Mouse (Mus musculus): Measurements from ENCODE around the gene Pola2. TPM values are rescaled to one million over a fixed set of nuclear protein-coding genes. Genes with fewer than 3 reads are reported as not detected.

Gene Pola2
- polyA plus RNA-seq, 1 experiment from 2014 or later = 31.9 TPM

DNA sequence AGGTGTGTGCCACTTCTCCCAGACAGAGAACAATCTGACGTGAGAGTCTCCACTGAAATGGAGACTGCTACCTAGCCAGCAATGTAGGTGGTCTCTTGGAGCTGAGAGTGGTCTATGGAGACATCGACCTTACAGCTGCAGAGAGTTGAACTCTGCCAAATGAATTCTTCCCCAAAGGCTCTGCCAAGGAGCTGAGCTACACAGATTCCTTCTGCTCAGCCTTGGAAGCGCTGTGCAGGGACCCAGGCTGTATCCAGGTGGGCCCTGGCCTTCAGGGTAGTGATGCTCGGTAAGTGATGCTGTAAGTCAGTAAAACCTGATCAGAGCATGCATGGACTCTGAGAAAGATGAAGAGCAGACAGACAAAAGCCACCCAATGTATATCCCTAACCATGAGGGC, 11.1 kb upstream of the Pola2 start:
- no peaks in the 10 kb centered on the region for H3K27me3 ChIP-seq (replicated peaks; ENCODE audit: control insufficient read depth, insufficient read depth, low read length)
- WGBS = 41% methylated on average over 4 of the region's 4 CpGs
- no peaks in the 10 kb centered on the region for H3K36me3 ChIP-seq (ENCODE audit: control insufficient read depth, insufficient read depth)
- no peaks in the 10 kb centered on the region for H3K9me3 ChIP-seq (ENCODE audit: control insufficient read depth, low read length)
- peak overlapping the region; percentile 17; the same call in 1 of the 2 replicates for H3K27ac ChIP-seq (ENCODE audit: low read length)
- peaks cover 2% of the 10 kb centered on the region; the same call in 1 of the 2 replicates for H3K4me1 ChIP-seq (replicated peaks; ENCODE audit: control insufficient read depth, insufficient read depth, low read length)
- H3K9ac ChIP-seq (replicated peaks; ENCODE audit: low read depth, low read length) = no peak overlapping the region
- peak; percentile 80 for ATAC-seq
- H3K4me3 ChIP-seq (replicated peaks; ENCODE audit: low read length) = no peak overlapping the region
- H3K4me2 ChIP-seq (ENCODE audit: low read length) = no peak overlapping the region

DNA sequence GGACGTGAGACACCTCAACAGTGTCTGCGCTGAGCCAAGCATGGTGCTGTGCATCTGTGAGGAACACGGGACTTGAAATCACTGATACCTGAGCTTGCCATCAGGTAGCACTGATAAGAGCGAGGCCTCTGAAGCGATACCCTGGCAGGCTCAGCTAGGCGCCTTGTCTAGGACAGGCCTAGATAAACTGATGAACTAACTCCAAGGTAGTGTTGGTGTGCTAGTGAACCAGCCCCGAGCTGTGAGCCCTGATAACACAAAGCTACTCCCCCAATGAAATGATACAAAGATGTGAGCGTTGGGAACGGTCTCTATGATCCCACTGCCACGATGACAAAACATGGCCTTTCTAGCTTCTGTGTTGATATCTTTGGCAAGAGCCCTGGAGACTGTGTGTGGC, 3.7 kb upstream of the Pola2 start:
- ATAC-seq = no peak
- Histone ChIP-seq H3K4me3 (replicated peaks; ENCODE audit: low read length) (no peak overlapping the region), H3K4me2 (ENCODE audit: low read length) (no peak overlapping the region), H3K4me1 (replicated peaks; ENCODE audit: control insufficient read depth, insufficient read depth, low read length) (peaks cover 18% of the 10 kb centered on the region), H3K9ac (replicated peaks; ENCODE audit: low read depth, low read length) (no peak overlapping the region), H3K36me3 (ENCODE audit: control insufficient read depth, insufficient read depth) (no peaks in the 10 kb centered on the region), H3K27me3 (replicated peaks; ENCODE audit: control insufficient read depth, insufficient read depth, low read length) (no peaks in the 10 kb centered on the region), H3K27ac (ENCODE audit: low read length) (no peak overlapping the region), H3K9me3 (ENCODE audit: control insufficient read depth, low read length) (no peaks in the 10 kb centered on the region)
- 88% methylated on average over 10 of the region's 10 CpGs for WGBS

DNA sequence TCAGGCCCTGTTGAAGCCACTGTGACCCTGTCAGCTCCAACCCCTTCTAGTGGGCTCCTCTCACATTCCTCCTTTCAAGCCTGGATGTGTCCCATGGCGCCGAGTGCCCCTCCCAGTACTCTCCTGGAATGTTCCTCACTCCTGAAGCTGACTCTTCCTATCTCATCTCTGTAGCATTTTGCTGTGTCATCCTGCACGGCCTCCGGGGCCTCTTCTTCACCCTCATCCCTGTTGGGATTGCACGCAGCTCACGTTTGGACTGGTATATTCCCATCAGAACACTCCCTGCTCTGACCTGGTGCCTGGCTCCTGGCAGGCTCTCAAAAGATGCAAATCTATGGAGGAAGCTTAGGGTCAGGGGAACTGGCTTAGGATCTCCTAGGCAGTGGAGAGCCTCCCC, 2.8 kb upstream of the Pola2 start:
- Histone ChIP-seq H3K4me3 (replicated peaks; ENCODE audit: low read length) (no peak overlapping the region), H3K4me1 (replicated peaks; ENCODE audit: control insufficient read depth, insufficient read depth, low read length) (peaks cover 22% of the 10 kb centered on the region), H3K36me3 (ENCODE audit: control insufficient read depth, insufficient read depth) (no peaks in the 10 kb centered on the region), H3K9me3 (ENCODE audit: control insufficient read depth, low read length) (no peaks in the 10 kb centered on the region), H3K27ac (ENCODE audit: low read length) (no peak overlapping the region), H3K27me3 (replicated peaks; ENCODE audit: control insufficient read depth, insufficient read depth, low read length) (no peaks in the 10 kb centered on the region), H3K4me2 (ENCODE audit: low read length) (no peak overlapping the region), H3K9ac (replicated peaks; ENCODE audit: low read depth, low read length) (no peak overlapping the region)
- 76% methylated on average over 6 of the region's 6 CpGs for WGBS
- ATAC-seq = no peak

DNA sequence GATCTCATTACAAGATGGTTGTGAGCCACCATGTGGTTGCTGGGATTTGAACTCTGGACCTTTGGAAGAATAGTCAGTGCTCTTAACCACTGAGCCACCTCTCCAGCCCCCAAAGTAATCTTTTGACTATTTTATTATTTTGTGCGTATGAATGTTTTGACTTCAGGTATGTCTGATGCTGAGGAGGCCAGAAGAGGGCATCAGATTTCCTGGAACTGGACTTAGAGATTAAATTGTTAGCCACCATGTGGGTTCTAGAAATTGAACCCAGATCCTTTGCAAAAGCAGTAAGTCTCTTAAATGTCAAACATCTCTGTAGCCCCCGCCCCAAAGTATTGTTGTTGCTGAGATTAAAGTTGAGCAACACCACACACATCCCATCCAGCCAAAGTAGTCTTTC, 1.9 kb upstream of the Pola2 start:
- no peak overlapping the region for H3K4me2 ChIP-seq (ENCODE audit: low read length)
- H3K4me3 ChIP-seq (replicated peaks; ENCODE audit: low read length) = no peak overlapping the region
- H3K9me3 ChIP-seq (ENCODE audit: control insufficient read depth, low read length) = no peaks in the 10 kb centered on the region
- 93% methylated on average over 2 of the region's 2 CpGs for WGBS
- H3K36me3 ChIP-seq (ENCODE audit: control insufficient read depth, insufficient read depth) = no peaks in the 10 kb centered on the region
- H3K27ac ChIP-seq (ENCODE audit: low read length) = no peak overlapping the region
- H3K4me1 ChIP-seq (replicated peaks; ENCODE audit: control insufficient read depth, insufficient read depth, low read length) = peaks cover 22% of the 10 kb centered on the region
- H3K9ac ChIP-seq (replicated peaks; ENCODE audit: low read depth, low read length) = no peak overlapping the region
- no peaks in the 10 kb centered on the region for H3K27me3 ChIP-seq (replicated peaks; ENCODE audit: control insufficient read depth, insufficient read depth, low read length)
- no peak for ATAC-seq

DNA sequence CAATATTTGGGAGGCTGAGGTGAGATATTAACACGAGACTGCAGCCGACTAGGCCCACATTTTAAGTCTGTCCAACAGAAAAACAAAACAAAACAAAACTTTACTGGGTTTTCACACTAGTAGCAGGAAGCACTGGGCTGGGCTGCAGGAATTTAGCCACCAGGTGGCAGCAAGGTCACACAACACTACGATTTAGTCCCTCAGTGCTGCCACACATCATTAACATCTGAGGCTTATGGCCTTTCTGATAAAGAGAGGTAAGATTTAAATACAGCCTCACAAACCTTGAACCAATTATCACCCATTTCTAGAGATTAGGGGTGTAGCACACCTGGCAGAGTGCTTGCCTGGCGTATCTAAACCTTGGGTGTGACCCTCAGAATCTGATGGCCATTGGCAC, 1.3 kb upstream of the Pola2 start:
- no peaks in the 10 kb centered on the region for H3K27me3 ChIP-seq (replicated peaks; ENCODE audit: control insufficient read depth, insufficient read depth, low read length)
- no peak for ATAC-seq
- H3K9ac ChIP-seq (replicated peaks; ENCODE audit: low read depth, low read length) = no peak overlapping the region
- H3K4me3 ChIP-seq (replicated peaks; ENCODE audit: low read length) = no peak overlapping the region
- no peaks in the 10 kb centered on the region for H3K36me3 ChIP-seq (ENCODE audit: control insufficient read depth, insufficient read depth)
- no peaks in the 10 kb centered on the region for H3K9me3 ChIP-seq (ENCODE audit: control insufficient read depth, low read length)
- WGBS = 11% methylated on average over 4 of the region's 4 CpGs
- peaks cover 22% of the 10 kb centered on the region for H3K4me1 ChIP-seq (replicated peaks; ENCODE audit: control insufficient read depth, insufficient read depth, low read length)
- H3K27ac ChIP-seq (ENCODE audit: low read length) = no peak overlapping the region
- H3K4me2 ChIP-seq (ENCODE audit: low read length) = no peak overlapping the region

DNA sequence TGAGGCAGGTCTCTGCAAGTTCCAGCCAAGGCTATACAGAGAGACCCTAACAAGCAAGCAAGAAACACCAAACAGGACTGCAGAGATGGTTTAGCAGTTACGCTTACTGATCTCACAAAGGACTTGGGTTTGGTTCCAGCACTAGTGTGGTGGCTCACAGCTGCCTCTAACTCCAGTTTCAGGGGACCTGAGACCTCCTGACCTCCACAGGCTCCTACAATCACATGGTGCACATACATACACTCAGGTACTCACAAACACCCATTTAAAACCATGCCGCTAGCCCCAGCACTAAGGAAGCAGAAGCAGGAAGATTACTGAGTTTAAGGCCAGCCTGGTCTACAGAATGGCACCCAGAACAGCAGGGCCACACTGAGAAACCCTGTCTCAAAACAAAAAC, 802 bp upstream of the Pola2 start:
- peaks cover 22% of the 10 kb centered on the region for H3K4me1 ChIP-seq (replicated peaks; ENCODE audit: control insufficient read depth, insufficient read depth, low read length)
- peak overlapping the region; percentile 78 for H3K4me3 ChIP-seq (replicated peaks; ENCODE audit: low read length)
- peak overlapping the region; percentile 99 for H3K4me2 ChIP-seq (ENCODE audit: low read length)
- H3K36me3 ChIP-seq (ENCODE audit: control insufficient read depth, insufficient read depth) = no peaks in the 10 kb centered on the region
- 86% methylated on average over 2 of the region's 2 CpGs for WGBS
- ATAC-seq = no peak
- H3K9me3 ChIP-seq (ENCODE audit: control insufficient read depth, low read length) = no peaks in the 10 kb centered on the region
- H3K9ac ChIP-seq (replicated peaks; ENCODE audit: low read depth, low read length) = no peak overlapping the region
- H3K27me3 ChIP-seq (replicated peaks; ENCODE audit: control insufficient read depth, insufficient read depth, low read length) = no peaks in the 10 kb centered on the region
- H3K27ac ChIP-seq (ENCODE audit: low read length) = no peak overlapping the region

DNA sequence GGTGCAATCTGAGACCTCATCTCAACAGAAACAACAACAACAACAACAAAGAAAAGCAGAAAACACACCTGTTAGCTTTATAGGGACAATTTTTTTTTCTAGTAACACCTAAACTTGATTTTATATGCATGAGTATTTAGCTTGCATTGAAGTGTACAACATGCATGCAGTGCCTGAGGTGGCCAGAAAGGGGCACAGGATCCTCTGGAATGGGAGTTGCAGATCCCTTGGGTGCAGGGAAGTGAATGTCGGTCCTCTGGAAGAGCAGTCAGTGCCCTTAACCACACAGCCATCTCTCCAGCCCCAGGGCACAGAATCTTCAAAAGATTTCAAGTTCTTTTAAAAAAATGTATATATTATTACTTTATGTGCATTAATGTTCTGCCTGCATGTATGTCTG, 1.4 kb downstream of the Pola2 start:
- Histone ChIP-seq H3K36me3 (ENCODE audit: control insufficient read depth, insufficient read depth) (no peaks in the 10 kb centered on the region), H3K4me1 (replicated peaks; ENCODE audit: control insufficient read depth, insufficient read depth, low read length) (peaks cover 22% of the 10 kb centered on the region), H3K27me3 (replicated peaks; ENCODE audit: control insufficient read depth, insufficient read depth, low read length) (no peaks in the 10 kb centered on the region), H3K4me2 (ENCODE audit: low read length) (peak overlapping the region; percentile 99), H3K27ac (ENCODE audit: low read length) (no peak overlapping the region), H3K9ac (replicated peaks; ENCODE audit: low read depth, low read length) (no peak overlapping the region), H3K4me3 (replicated peaks; ENCODE audit: low read length) (no peak overlapping the region), H3K9me3 (ENCODE audit: control insufficient read depth, low read length) (no peaks in the 10 kb centered on the region)
- no peak for ATAC-seq
- WGBS = 23% methylated on average over 1 of the region's 1 CpGs

DNA sequence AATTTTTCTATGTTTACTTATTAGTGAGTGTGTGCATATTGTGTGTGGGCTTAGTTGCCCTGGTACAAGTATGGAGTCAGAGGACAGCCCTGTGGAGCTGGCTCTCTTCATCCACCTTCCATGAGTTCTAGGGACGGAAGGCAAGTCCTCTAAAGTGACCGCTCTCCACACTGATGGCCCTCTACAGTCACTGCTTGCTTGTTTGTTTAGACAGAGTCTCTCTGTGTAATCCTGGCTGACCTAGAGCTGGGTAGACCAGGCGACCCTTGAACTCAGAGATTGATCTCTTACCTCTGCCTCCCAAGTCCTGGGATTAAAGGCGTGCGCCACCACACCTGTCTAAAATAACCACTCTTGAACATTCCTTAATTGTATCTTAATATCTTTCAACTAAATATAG, 6.6 kb downstream of the Pola2 start:
- Histone ChIP-seq H3K27me3 (replicated peaks; ENCODE audit: control insufficient read depth, insufficient read depth, low read length) (no peaks in the 10 kb centered on the region), H3K9ac (replicated peaks; ENCODE audit: low read depth, low read length) (no peak overlapping the region), H3K4me2 (ENCODE audit: low read length) (no peak overlapping the region), H3K4me1 (replicated peaks; ENCODE audit: control insufficient read depth, insufficient read depth, low read length) (peaks cover under 1% of the 10 kb centered on the region), H3K4me3 (replicated peaks; ENCODE audit: low read length) (no peak overlapping the region), H3K9me3 (ENCODE audit: control insufficient read depth, low read length) (no peaks in the 10 kb centered on the region), H3K36me3 (ENCODE audit: control insufficient read depth, insufficient read depth) (peaks cover 2% of the 10 kb centered on the region; the same call in 1 of the 2 replicates), H3K27ac (ENCODE audit: low read length) (no peak overlapping the region)
- WGBS = 94% methylated on average over 5 of the region's 5 CpGs
- no peak for ATAC-seq

DNA sequence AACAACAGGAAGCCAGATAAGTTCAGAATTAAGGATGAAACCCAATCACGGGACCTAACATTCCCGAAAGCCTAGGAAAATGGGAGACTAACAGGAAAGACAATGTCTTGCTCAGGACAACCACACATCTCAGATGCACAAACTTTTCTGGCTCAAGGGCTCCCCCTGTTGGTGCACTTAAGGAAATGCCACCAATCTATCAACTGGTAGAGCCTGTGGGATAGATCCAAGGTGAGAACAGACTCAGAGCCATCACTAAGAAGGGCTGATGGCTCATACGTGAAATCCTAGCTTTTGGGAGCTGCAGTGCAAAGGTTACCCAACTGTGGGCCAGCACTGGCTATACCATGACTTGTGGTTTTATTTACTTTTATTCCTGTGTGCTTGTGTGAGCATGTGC, 7.3 kb downstream of the Pola2 start:
- H3K27ac ChIP-seq (ENCODE audit: low read length) = no peak overlapping the region
- no peaks in the 10 kb centered on the region for H3K4me1 ChIP-seq (replicated peaks; ENCODE audit: control insufficient read depth, insufficient read depth, low read length)
- no peaks in the 10 kb centered on the region for H3K9me3 ChIP-seq (ENCODE audit: control insufficient read depth, low read length)
- H3K4me3 ChIP-seq (replicated peaks; ENCODE audit: low read length) = no peak overlapping the region
- WGBS = 10% methylated on average over 3 of the region's 3 CpGs
- no peak overlapping the region for H3K4me2 ChIP-seq (ENCODE audit: low read length)
- peaks cover 2% of the 10 kb centered on the region; the same call in 1 of the 2 replicates for H3K36me3 ChIP-seq (ENCODE audit: control insufficient read depth, insufficient read depth)
- no peak overlapping the region for H3K9ac ChIP-seq (replicated peaks; ENCODE audit: low read depth, low read length)
- peak; percentile 57; the same call in 1 of the 2 replicates for ATAC-seq
- no peaks in the 10 kb centered on the region for H3K27me3 ChIP-seq (replicated peaks; ENCODE audit: control insufficient read depth, insufficient read depth, low read length)
